Mouse (Mus musculus) kidney, adult 2 months (tissue): ENCODE measurements around the gene Polr3h.

ENCODE experiments used
- CTCF ChIP-seq: fragments of 200-500 bp; conservative IDR thresholded peaks from 2 replicates; pipeline ENCODE4 v1.5.1; 2011; ENCODE audit warnings: low read depth, mild to moderate bottlenecking, control low read depth, low read length, moderate library complexity, mixed read lengths; ENCODE audit not compliant: insufficient read depth, insufficient read length
- POLR2A ChIP-seq: fragments of 200-500 bp; IDR thresholded peaks from one replicate; pipeline ENCODE4 v1.6.1; 2011; ENCODE audit warnings: low read depth, low read length, control low read depth

GRCm38 (mm10) chr15:81864238-81864637 lies 61.8 kb downstream of the Polr3h start:
- TF ChIP-seq POLR2A, result no peak
- TF ChIP-seq CTCF, result no peak
